Mouse (Mus musculus) ZHBTc4 (cell line): ENCODE results near the gene Rpl12.

ENCODE experiments used
- DNase-seq: peaks from one replicate; pipeline ENCODE4 v3.0.0-alpha.2; 2011; ENCODE audit warnings: low read depth, low spot score

Gene Rpl12

DNA sequence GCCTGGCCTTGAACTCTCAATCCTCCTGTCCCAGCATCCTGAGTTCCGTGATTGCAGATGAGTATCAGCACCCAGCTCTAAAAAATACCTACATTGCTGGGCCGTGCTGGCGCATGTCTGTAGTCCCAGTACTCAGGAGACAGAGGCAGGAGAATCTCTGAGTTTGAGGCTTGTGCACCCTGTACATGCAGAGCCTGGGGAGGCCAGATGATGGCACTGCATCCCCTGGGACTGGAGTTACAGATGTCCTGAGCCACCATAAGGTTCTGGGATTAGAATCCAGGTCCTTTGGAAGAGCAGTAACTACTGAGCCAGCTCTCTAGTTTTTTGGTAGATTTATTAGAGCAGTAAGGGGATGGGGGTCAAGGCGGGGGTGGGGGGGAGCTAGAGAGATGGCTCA lies 20.9 kb upstream of the Rpl12 start:
- peak; percentile 74 for DNase-seq

DNA sequence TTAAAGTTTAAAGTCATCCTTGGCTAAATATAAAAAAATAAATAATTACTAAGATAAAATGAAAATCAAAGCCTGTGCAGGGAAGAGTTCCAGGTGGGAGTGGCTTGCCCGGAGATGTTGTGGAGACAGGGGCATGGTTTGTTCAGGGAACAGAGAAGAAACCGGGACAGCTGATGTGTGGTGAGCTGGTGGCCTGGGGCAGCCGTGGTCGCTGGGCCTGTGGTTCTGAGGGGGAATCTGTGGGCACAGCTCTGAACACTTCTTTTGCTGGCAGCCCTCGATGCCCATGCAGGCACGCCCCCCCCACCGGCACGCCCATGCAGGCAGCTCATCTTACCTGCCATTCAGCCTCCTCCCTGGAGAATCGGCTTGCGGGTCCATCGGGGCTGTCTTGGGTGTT lies 13.9 kb upstream of the Rpl12 start:
- no peak for DNase-seq

DNA sequence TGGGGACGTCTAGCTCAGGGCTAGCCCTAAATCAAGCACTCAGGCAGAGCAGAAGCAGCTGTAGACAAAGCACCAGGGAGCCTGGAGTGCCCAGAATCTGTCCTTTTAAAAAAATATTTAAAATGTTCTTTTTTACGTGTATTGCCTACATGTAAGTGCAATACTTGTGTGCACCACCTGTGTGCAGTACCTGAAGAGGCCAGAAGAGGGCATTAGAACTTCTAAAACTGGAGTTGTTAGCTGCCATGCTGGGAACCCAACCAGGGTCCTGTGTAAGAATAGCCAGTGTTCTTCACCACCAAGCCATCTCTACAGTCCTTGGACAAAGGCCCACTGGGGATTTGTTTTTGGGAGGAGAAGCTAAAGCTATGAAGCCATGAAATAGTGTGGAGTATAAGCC lies 6.8 kb upstream of the Rpl12 start:
- DNase-seq, result peak; percentile 84

DNA sequence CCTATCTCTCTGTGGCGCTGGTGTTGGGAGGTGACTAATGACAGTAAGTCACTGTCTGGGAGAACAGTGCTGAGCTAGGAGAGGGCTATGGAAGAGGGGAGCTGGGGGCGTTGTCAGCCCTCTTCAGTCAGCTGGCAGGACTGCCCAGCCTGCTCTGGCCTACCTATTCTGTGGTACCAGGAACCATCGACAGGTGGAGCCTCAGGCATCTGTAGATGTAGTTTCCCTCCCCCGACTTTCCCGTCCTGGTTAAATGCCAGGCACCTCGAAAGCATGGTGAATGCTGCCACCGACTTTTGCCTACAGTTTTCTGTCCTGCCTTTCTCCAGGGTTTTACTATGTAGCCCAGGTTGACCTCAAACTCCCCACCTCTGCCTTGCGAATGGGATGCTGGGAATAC lies 4.0 kb upstream of the Rpl12 start:
- peak; percentile 72 for DNase-seq

DNA sequence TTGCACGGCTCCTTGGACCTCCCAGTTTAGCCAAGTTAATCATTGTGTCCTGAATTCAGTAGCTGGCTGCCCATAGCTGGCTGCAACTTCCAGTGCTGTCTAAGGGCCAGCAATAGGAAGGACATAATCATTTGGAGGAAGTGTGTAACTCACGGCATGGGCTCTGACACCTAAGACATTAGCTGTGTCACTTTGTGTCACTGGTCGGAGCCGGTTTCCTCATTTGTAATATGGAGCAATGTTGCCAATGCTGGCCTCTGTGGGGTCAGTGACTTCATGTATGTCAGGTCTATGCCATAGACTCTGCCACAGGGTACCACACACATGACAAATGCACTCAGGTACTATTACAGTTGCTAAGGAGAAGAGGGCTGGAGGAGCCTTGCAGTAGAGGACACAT lies 1.1 kb upstream of the Rpl12 start:
- no peak for DNase-seq

DNA sequence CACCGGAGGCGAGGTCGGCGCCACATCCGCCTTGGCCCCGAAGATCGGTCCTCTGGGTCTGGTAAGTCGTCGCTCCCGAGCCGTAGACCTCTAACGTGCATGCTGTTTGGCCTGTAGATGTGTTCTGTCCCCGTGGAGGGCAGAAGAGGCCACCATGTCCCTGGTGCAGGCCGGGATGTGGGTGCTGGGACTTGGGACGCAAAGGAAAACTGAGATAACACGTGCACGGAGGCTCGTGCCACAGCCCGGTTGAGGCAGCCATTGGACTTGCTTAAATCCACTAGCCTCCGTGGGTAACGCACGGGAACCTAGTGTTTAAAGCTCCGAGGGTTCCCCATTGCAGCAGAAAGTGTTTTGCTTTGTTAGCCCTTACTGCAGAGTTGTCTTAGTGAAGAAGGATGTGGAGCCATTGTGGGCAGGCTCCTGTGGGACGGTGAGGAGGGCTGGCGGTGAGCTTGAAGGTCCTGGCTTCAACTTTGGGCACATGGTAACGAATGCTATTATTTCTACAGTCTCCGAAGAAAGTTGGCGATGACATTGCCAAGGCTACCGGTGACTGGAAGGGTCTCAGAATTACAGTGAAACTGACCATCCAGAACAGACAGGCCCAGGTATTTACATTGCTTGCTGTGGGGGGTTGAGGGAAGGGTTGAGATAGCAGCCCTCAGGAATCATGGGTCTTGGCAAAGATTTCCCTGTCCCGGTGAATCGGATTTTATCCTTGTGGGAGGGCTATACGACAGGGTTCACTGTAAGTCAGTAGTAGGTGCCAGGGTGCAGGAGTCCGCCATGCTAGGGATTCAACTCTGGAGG lies 909 bp downstream of the Rpl12 start:
- peak; percentile 67 for DNase-seq

DNA sequence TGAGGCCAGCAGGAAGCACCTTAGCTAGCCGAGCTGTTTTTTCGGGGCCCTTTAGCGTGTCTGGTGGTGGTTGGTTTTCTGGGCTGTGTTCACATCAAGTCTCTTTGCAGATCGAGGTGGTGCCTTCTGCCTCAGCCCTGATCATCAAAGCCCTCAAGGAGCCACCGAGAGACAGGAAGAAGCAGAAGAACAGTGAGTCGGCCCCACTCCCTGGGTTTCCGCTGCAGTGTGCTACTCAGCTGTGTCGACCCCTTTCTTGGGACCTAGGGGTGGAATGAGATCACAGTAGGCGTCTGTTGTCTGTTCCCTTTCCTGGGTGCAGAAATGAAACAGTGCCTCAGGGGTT lies 1.5 kb downstream of the Rpl12 start:
- peak; percentile 54 for DNase-seq

DNA sequence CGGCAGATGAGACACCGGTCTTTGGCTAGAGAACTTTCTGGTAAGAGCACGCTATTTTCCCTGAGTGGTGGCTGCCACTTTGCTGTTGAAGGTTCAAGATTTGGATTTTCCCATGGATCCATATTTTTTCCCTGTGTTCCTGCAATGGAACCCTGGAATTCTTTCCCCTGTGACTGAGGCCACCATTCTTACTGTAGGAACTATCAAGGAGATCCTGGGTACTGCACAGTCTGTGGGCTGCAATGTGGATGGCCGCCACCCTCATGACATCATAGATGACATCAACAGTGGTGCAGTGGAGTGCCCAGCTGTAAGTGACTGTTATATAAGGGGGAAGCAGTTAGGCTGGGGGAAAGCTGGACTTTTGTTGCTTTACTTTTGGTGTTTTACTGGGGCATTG lies 2.2 kb downstream of the Rpl12 start:
- peak; percentile 50 for DNase-seq

DNA sequence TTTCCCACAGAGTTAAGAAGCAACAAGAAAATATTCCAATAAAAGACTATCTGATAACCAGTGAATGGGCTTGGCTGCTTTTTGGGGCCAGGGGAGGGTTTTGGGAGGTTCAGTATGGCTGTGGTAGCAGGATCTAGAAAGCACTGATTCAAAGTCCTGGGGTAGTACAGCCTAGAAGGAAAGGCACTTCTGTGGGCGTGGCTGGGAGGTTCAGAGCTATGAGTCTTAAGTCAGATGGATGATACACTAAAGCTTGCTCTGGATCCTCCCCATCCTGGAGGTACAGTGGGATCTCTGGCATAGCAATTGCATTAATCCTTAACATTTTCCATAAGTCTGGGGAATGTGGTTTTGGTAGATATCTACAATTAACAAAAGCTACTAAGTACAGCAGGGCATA lies 2.6 kb downstream of the Rpl12 start:
- DNase-seq, result peak; percentile 78

DNA sequence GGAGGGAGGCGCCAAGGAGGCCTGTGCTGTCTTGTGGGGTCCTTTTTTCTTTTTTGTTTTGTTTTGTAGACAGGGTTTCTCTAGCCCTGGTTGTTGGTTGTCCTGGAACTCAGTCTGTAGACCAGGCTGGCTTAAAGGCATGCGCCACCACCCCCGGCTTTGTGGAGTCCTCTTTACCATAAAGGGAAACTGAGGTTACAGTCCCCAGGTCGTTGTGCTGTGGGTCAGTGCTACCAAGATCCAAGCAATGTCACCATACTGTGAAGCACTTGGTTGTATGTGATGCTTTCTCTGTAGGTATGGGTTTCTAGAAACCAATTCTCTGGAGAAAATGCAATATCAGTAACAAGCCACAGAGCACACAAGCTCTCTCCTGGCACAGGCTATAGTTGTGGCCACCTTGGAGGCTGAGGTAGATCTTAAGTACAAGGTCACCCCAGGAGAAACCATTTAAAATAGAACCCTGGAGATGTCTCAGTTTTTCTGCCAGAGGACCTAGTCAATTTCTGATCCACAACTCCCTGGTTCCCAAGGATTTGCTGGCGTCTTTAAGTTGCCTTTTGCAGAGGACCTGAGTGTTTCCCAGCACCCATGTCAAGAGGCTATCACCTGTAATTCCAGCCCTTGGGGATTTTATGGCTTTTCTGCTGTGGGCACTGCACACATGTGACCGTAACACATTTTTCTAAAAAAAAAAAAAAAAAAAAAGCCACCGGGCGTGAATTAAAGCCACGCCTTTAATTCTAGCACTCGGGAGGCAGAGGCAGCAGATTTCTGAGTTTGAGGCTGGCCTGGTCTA lies 3.5 kb downstream of the Rpl12 start:
- DNase-seq, result peak; percentile 64

DNA sequence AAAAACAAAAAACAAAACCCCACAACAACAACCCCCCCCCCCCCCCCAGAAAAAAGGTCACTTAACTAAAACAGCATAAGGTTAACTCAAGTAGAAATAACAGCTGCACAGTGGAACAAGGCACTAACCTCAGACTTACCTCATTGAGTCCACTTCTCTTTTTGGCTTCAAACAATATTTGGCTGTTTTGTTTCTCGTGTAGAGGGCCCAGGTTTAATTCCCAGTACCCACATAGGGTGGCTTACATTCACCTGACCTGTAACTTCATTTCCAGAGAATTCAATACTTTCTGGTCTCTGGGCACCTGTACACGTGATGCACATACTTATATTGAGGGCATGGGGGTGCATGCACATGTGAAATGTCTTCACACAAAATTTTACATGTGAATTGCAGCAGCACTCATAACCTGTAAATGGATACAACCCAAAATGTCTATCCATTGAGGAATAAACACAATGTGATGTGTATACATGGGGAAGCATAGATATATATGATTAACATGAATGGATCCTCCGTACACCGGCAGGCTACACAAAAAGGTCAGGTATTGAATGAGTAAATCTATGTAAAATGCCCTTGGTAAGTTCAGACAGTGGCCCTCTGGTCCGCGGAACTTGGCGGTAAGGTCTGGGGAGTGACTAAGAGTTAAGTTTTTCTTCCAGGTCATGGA lies 4.3 kb downstream of the Rpl12 start:
- peak; percentile 79 for DNase-seq

DNA sequence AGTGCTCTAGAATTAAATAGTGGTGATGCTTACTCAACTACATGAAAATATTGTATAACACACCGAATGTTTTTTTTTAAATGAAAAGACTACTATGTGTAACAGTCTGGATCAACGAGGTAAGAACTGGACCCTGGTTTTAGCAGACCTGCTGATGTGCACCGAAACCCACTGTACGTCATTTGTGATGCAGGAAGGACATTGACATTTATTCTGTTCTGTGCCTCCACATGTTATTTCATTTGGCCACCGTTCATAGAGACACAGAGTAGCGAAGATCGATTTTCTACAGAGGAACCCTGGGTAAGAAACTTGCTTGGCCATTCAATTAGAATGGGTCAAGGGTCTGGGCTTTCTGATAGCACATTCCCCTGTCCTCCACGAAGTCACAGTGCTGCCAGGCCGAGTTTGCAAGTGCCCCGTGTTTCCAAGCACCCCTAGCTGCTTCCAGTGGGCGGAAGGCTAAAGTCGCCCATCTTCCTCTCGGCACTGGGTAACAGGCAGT lies 4.9 kb downstream of the Rpl12 start:
- no peak for DNase-seq

DNA sequence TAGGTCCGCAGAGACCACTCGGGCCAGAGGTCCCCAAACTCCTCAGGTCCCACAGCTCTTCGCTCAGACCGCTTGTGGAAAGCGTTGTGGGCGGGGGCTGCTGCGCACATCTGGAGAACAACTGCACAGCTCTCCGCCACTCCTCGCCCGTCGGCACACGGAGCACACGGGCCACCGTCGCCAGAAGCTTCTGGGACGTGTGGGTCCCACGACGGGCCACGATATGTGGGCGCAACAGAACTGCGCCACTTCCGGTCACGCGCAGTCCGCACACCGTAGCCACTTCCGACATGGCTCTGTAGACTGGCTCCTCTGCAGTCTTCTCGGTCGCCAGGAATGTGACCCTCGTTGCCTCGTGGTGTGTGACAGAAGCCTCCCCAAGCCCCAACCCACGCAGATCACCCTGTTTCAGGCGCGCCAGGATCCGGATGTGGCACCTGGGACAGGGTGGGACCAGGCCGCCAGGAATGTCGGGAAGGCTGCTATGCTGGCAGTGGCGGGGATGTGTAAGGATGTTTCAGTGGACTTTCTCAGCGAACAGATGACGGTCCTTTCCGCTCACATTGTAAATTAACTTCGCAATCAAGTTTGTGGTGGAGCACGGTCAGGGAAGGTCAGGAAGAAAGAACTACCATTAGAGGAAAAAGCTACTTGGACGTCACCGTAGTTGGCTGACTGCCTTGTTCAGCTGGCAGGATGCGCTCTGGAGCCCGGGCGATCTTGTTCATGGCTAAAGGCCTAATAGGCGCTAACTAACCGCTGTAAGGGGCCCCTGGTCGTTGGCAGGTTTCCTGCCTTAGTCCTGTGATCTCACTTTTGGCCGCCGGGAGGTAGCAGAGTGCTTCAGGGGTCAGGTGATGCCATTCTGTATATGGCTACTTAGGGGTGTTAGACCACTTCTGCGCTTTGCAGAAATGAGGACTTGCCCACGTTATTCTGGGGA lies 5.6 kb downstream of the Rpl12 start:
- peak; percentile 91 for DNase-seq

DNA sequence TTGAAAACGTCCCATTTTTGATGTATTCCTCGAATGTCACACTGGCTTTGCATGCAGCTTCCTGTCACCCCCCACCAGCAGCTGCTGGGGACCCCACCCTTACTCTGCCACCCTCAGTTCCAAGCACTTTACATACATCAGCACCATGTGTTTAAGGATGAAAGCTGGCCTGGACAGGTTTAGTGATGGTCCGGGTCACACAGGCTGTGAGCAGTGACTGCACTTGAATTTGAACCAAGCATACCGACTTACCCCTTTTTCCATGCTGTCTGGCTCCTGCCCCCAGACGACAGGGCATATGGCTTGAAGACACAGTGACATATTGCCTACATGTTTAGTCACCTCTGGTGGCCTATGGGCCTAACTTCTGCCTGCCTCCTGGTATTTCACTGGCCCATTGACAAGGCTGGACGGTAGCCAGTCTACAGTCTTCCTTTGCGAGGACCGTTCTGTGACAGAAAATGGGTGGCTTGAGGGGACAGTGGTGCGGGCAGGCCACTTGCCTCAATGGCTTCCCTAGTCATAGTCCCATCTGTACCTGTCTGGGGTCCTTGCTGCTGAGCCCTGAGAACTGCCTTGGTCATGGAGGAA lies 6.8 kb downstream of the Rpl12 start:
- no peak for DNase-seq

DNA sequence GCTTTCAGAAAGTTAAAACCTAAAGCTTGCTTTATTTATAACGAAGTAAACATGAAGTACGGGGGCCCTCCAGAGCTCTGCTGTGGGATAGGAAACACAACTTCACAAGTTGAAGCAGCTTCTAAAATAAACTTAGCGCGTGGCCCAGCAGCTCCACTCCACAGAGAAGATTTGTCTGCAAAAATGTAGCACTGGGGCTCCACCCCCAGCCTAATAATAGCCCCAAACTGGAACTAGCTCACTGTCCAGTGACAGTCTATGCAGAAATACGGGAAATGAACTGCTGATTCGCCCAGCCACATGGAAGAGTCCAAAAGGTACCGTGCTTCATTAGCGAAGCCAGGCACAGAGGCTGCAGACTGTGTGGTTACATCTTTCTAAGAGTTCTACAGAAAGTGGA lies 8.0 kb downstream of the Rpl12 start:
- no peak for DNase-seq

DNA sequence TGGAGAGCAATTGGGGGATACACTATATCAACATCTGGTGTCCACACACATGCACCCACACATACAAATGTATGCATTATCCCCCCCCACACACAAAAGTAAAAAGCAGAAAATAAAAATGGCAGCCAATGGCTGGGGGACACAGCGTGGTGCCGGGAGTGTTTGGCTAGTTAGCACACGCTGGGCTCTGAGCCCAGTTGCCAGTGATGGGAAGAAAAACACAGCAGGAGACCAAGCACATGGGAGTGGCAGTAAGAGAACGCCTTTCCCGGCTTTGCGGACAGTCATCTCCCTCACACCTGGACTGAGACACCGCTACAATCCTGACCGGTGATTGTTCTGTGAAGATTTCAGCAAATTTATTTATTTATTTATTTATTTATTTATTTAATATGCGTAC lies 9.9 kb downstream of the Rpl12 start:
- peak; percentile 92 for DNase-seq

DNA sequence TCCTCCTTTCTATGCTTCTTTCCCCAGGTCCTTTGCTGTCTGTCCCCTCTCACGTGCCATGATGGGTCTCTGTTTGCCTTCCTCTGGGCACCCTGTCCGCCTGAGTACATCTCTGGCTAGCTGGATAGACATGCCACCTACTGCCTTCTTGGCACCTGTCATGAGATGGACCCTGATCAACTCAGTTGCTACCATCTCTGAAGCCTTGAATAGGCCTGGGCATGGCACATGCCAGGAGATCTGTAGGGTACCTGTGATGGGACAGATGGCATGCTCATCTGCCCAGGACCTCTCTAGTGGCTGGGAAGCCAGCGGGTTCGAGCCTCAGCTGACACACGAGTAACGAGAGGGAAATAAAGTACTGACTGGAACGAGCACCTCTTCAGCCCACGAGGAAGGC lies 12.9 kb downstream of the Rpl12 start:
- DNase-seq, result no peak

DNA sequence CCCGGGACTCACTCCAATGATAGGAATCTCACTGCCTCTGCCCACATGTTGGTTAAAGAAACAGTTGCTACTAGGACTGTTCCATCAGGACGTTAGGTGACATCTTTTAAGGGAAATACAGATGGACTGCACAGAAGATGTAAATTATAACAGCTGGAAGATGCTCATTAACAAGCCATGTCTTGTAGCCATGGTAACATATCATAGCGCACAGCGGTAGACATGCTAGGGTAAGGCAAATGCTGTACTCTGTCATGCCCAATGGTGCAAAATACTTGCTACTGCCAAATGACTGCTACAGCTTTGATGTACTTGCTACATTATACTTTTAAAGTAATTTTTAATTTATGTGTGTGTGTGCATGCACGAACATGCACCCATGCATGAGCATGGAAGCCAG lies 15.8 kb downstream of the Rpl12 start:
- no peak for DNase-seq

DNA sequence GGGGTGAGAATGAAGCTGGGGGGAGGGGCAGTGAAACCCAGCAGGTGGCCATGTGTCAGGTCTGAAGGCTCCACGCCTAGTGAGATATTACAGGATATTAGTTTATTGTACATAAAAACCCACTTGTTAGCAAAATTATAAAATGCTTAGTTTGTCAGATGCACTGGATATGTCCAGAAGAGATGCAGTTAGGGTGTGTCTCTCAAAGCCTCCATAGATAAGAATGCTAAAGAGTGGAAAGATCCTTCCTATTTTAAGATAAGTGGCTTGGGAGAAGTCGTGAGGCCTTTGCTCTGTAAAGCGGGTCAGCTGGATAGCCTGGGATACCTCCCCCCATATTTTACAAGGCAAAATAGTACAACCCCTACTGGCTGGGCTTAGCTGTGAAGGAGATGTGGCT lies 17.3 kb downstream of the Rpl12 start:
- DNase-seq, result no peak

DNA sequence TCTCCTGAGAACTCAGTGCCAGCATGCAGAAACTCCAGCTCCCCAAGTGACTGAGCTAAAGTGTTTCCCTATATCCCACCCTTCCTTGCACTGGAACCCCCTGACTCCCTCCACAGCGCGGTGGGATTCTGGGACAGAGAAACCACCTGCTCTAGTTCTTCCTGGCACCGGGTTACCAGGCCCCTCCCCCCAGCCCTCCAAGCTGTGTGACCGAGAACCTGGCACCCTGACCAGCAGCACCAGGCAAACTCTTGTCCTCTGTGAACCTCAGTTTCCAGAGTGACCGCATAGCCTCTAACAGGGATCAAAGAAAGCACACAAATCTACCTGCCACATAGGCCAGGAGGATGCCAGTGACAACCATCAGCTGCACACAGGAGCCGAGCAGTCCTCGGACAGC lies 18.3 kb downstream of the Rpl12 start:
- DNase-seq, result no peak

DNA sequence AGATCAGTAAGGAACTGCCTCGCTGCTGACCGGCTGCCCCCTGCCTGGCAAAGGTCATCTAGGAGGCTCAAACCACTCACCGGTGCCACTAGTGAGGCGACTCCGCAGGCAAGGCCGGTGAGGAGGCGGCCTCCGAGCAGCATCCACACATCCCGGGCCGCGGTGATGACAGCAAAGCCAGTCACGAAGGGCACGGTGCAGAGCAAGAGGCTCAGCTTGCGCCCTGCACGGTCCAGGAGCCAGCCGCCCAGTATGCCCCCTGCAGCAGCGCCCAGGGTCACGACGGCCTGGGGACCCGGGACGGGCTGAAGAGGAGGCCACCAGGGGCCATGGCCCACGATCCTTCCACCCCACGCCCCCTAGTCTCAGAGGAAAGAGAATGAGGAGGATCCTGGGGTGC lies 19.9 kb downstream of the Rpl12 start:
- no peak for DNase-seq
